Mouse (Mus musculus): ENCODE results near the gene Tcte3. TPM values are rescaled to one million over a fixed set of nuclear protein-coding genes. Genes with fewer than 3 reads are reported as not detected.
"Not testable (repeated sequence)": the region's sequence is repeated elsewhere in the genome, so short reads cannot be mapped to it uniquely, and the experiment has no call there.

The Tcte3 gene
- polyA plus RNA-seq, 1 experiment from 2014 or later = not detected

DNA sequence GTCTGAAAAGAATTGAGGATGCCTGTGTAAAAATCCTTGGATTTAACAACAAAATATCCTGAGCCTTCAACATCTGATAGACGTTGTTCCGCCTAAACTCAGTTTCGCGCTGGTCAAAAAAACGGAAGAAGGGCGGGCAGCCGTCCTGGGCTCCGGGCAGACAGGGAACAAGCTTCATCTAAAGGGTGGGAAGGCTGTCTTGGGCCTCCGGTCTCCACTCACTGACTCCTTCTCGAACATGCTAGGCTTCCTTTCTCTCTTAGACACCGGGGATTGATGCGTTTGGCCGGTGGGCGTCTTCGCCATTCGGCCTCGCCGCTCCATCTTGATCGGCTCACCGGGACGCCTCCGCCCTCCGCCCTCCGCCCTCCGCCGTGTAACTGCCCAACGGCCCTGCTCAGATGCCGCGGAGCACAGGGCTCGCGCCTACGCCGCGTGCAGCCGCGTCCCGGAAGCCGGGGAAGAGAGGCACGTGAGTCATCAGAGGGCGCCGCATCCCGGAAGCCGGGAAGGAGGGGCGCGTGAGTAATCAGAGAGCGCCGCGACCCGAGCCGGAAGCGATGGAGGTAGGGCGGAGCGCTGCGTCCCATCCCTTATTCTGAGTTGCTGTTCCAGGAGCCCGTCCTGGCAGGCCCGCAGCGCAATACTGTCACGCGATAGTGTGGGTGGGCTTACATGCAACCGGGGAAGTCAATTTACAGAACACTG is 31.4 kb downstream of the Tcte3 start, which contains the start of gene Gm3435:
TSS of gene Gm3435 (plus strand) at position 471 of the 708 bp plus-strand sequence.
- H3K9ac ChIP-seq (ENCODE audit: low read length); H3K9me3 ChIP-seq (replicated peaks; ENCODE audit: control insufficient read depth, low read length); H3K4me2 ChIP-seq (ENCODE audit: low read depth, low read length); H3K36me3 ChIP-seq (ENCODE audit: control insufficient read depth, insufficient read depth); H3K27me3 ChIP-seq (ENCODE audit: control insufficient read depth, insufficient read depth, low read length); H3K4me3 ChIP-seq (ENCODE audit: low read length); H3K27ac ChIP-seq (ENCODE audit: low read length); H3K4me1 ChIP-seq (ENCODE audit: control insufficient read depth, insufficient read depth, low read length): not testable (repeated sequence)
- peak; percentile 97 for ATAC-seq (replicated peaks; ENCODE audit: extremely low read depth, insufficient read depth, low FRiP score)
- no CpG with 5 or more reads among the region's 60 CpGs for WGBS

DNA sequence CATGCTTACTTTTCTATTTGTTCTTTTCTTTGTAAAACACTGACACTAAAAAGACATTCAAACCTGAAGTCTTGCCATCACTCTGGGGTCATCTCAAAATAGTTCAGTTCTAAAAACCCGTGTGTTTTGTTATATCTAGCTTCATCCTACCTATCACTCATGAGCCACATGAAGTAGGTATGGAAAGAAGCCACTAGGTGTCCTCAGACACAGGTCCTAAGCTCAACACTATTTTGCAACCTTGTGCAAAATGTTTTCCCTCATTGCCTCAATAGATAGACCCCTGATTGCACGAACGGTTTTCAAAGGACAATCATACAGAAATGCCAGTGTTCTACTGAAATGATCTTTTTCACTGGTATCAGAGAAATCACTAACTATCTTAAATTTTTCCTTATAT is 32.2 kb downstream of the Tcte3 start:
- no CpG with 5 or more reads among the region's 3 CpGs for WGBS
- H3K4me2 ChIP-seq (ENCODE audit: low read depth, low read length); H3K9ac ChIP-seq (ENCODE audit: low read length); H3K27me3 ChIP-seq (ENCODE audit: control insufficient read depth, insufficient read depth, low read length); H3K4me1 ChIP-seq (ENCODE audit: control insufficient read depth, insufficient read depth, low read length); H3K27ac ChIP-seq (ENCODE audit: low read length); ATAC-seq (replicated peaks; ENCODE audit: extremely low read depth, insufficient read depth, low FRiP score); H3K9me3 ChIP-seq (replicated peaks; ENCODE audit: control insufficient read depth, low read length); H3K4me3 ChIP-seq (ENCODE audit: low read length); H3K36me3 ChIP-seq (ENCODE audit: control insufficient read depth, insufficient read depth): not testable (repeated sequence)

- H3K27me3 ChIP-seq (ENCODE audit: control insufficient read depth, insufficient read depth, low read length); H3K9ac ChIP-seq (ENCODE audit: low read length); H3K36me3 ChIP-seq (ENCODE audit: control insufficient read depth, insufficient read depth); H3K4me3 ChIP-seq (ENCODE audit: low read length); H3K9me3 ChIP-seq (replicated peaks; ENCODE audit: control insufficient read depth, low read length); H3K27ac ChIP-seq (ENCODE audit: low read length); H3K4me1 ChIP-seq (ENCODE audit: control insufficient read depth, insufficient read depth, low read length); ATAC-seq (replicated peaks; ENCODE audit: extremely low read depth, insufficient read depth, low FRiP score); H3K4me2 ChIP-seq (ENCODE audit: low read depth, low read length): not testable (repeated sequence)
- WGBS = no CpG with 5 or more reads among the region's 4 CpGs
These were observed 41.2 kb downstream of the Tcte3 start for GRCm38 (mm10) chr17:15000047-15000446.

DNA sequence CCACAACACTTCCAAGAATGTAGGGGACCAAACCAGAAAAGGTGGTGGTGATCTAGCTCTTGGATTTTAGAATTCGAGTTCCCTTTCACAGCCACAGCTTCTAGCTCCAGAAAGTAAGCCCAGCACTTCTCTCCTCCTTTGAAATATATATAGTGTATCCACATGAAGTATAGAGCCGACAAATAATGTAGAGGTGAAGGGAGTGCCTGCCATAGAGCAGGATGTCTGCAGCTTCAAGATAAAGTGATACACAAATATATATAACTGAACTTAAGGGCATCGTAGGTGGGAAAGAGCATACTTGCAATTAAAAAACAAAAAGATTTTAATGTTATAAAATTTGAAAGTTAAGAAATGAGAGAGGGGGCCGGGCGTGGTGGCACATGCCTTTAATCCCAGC is 47.1 kb downstream of the Tcte3 start:
- H3K27me3 ChIP-seq (ENCODE audit: control insufficient read depth, insufficient read depth, low read length); H3K4me3 ChIP-seq (ENCODE audit: low read length); H3K9me3 ChIP-seq (replicated peaks; ENCODE audit: control insufficient read depth, low read length); H3K9ac ChIP-seq (ENCODE audit: low read length); H3K27ac ChIP-seq (ENCODE audit: low read length); ATAC-seq (replicated peaks; ENCODE audit: extremely low read depth, insufficient read depth, low FRiP score); H3K36me3 ChIP-seq (ENCODE audit: control insufficient read depth, insufficient read depth); H3K4me2 ChIP-seq (ENCODE audit: low read depth, low read length); H3K4me1 ChIP-seq (ENCODE audit: control insufficient read depth, insufficient read depth, low read length): not testable (repeated sequence)
- WGBS = no CpG with 5 or more reads among the region's 5 CpGs

GRCm38 (mm10) chr17:14993139-14993832 is 48.0 kb downstream of the Tcte3 start:
- H3K9ac ChIP-seq (ENCODE audit: low read length); H3K4me2 ChIP-seq (ENCODE audit: low read depth, low read length); H3K4me1 ChIP-seq (ENCODE audit: control insufficient read depth, insufficient read depth, low read length); H3K27ac ChIP-seq (ENCODE audit: low read length); H3K27me3 ChIP-seq (ENCODE audit: control insufficient read depth, insufficient read depth, low read length); H3K9me3 ChIP-seq (replicated peaks; ENCODE audit: control insufficient read depth, low read length); H3K36me3 ChIP-seq (ENCODE audit: control insufficient read depth, insufficient read depth); H3K4me3 ChIP-seq (ENCODE audit: low read length): not testable (repeated sequence)
- ATAC-seq (replicated peaks; ENCODE audit: extremely low read depth, insufficient read depth, low FRiP score) = peak; percentile 85
- no CpG with 5 or more reads among the region's 47 CpGs for WGBS

DNA sequence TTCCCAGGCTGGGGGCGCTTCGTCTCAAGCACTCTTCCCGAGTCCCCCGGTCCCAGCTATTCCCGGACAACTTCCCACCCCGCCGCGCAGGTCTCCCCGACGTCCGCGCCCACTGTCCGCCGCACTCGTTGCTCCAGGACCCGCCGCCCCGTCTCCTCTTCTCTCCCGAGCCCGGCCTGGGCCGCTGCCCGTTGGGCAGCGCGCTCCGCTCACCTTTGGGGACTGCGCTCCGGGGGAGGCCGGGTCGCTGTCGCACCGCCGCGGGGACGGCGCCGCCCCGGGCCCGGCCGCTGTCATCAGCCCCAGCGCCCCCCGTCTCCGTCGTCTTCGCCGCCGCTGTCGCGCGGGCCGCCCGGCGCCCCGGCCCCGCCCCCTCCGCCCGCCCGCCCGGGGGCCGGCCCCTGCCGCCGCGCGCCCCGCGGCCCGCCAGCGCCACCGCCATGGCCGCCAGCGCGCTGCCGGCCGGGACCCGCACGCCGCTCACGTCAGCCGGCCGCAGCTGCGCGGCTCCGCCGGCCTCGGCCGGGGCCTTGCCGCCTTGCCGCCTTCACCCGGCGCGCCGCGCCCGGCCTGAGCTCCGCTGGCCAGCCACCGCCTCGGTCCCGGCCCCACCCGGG is 48.7 kb downstream of the Tcte3 start:
- WGBS = no CpG with 5 or more reads among the region's 98 CpGs
- H3K36me3 ChIP-seq (ENCODE audit: control insufficient read depth, insufficient read depth); H3K4me1 ChIP-seq (ENCODE audit: control insufficient read depth, insufficient read depth, low read length); H3K9ac ChIP-seq (ENCODE audit: low read length); H3K27me3 ChIP-seq (ENCODE audit: control insufficient read depth, insufficient read depth, low read length); H3K4me2 ChIP-seq (ENCODE audit: low read depth, low read length); H3K4me3 ChIP-seq (ENCODE audit: low read length); H3K9me3 ChIP-seq (replicated peaks; ENCODE audit: control insufficient read depth, low read length); H3K27ac ChIP-seq (ENCODE audit: low read length): not testable (repeated sequence)
- ATAC-seq (replicated peaks; ENCODE audit: extremely low read depth, insufficient read depth, low FRiP score) = peak; percentile 85

GRCm38 (mm10) chr17:14990116-14990702 is 51.1 kb downstream of the Tcte3 start:
- WGBS = 82% methylated on average over 4 of the region's 5 CpGs
- not testable (repeated sequence) for H3K27ac ChIP-seq (ENCODE audit: low read length); H3K4me3 ChIP-seq (ENCODE audit: low read length); H3K9ac ChIP-seq (ENCODE audit: low read length); H3K9me3 ChIP-seq (replicated peaks; ENCODE audit: control insufficient read depth, low read length); ATAC-seq (replicated peaks; ENCODE audit: extremely low read depth, insufficient read depth, low FRiP score); H3K27me3 ChIP-seq (ENCODE audit: control insufficient read depth, insufficient read depth, low read length); H3K4me1 ChIP-seq (ENCODE audit: control insufficient read depth, insufficient read depth, low read length); H3K4me2 ChIP-seq (ENCODE audit: low read depth, low read length); H3K36me3 ChIP-seq (ENCODE audit: control insufficient read depth, insufficient read depth)

GRCm38 (mm10) chr17:14978362-14979038 is 62.8 kb downstream of the Tcte3 start, which contains the start of the genes 9030025P20Rik and Gm3417:
Gene 9030025P20Rik, plus strand, starts transcription at chr17:14978468.
Gene Gm3417, minus strand, starts transcription at chr17:14978790.
- not testable (repeated sequence) for H3K27ac ChIP-seq (ENCODE audit: low read length); H3K9ac ChIP-seq (ENCODE audit: low read length); H3K4me3 ChIP-seq (ENCODE audit: low read length); H3K4me2 ChIP-seq (ENCODE audit: low read depth, low read length); H3K27me3 ChIP-seq (ENCODE audit: control insufficient read depth, insufficient read depth, low read length); H3K4me1 ChIP-seq (ENCODE audit: control insufficient read depth, insufficient read depth, low read length); H3K36me3 ChIP-seq (ENCODE audit: control insufficient read depth, insufficient read depth); H3K9me3 ChIP-seq (replicated peaks; ENCODE audit: control insufficient read depth, low read length)
- no CpG with 5 or more reads among the region's 60 CpGs for WGBS
- ATAC-seq (replicated peaks; ENCODE audit: extremely low read depth, insufficient read depth, low FRiP score) = peak; percentile 97

Data from heart, embryonic 16.5 days (tissue).